Mouse (Mus musculus): ENCODE measurements around the gene Hnrnpk.
"Not testable (repeated sequence)": the region's sequence is repeated elsewhere in the genome, so short reads cannot be mapped to it uniquely, and the experiment has no call there.

Gene Hnrnpk

DNA sequence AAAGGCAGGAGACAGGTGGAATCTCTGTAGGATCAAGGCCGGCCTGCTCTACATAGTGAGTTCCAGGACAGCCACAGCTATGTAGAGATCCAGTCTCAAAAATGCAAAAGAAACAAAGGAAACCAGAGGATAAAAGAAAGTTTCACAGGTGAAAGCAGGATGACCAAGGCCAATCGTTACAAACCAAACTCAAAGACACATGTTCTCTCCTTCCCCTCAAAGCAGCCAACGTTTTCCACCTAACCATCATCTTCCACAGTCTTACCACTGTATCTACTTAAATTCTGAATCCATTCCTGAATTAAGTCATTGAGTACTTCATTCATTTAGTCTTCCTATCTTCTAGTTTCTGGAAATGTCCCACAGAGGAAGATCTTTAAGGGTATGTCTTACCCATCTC lies 14.8 kb downstream of the Hnrnpk start:
- DNase-seq (ENCODE audit: low spot score in 2 of 2), result no peak

DNA sequence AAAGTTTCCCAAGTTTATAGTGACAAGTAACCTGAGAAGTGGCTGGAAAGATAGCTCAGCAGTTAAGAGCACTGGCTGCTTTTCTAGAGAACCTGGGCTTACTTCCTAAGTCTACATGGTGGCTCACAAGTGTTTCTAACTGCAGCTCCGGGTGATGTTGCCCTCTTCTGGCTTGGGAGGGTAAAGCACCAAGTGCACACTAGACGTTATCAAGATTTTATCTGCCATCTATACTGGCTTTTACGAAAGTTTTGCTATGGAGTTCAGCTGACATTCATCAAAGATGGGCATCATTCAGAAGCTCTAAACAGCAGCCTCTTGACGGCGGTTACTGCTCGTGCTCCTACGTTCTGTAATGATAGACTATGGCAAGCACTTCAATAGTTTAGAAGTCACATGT lies 15.2 kb downstream of the Hnrnpk start:
- DNase-seq (ENCODE audit: low spot score in 2 of 2), result peak; percentile 49 to 64

DNA sequence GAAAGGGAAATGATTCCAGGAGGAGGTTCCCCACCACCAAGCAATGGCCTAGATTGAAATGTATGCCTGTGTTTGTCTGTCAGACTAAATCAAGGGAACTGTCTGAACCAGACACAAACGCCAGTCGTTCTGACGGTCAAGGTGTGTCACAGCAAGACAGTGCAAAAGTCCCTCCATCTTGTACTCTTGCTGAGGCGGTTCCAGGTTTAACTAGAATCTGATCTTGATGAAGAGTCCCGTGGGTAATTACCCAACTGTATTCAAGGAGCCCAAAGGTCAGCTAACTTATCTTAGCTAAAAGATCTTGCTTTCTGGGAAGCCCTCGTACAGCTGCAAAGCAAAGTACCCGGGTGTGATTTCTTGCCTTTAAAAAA lies 17.6 kb downstream of the Hnrnpk start:
- DNase-seq (ENCODE audit: low spot score in 2 of 2), result no peak

DNA sequence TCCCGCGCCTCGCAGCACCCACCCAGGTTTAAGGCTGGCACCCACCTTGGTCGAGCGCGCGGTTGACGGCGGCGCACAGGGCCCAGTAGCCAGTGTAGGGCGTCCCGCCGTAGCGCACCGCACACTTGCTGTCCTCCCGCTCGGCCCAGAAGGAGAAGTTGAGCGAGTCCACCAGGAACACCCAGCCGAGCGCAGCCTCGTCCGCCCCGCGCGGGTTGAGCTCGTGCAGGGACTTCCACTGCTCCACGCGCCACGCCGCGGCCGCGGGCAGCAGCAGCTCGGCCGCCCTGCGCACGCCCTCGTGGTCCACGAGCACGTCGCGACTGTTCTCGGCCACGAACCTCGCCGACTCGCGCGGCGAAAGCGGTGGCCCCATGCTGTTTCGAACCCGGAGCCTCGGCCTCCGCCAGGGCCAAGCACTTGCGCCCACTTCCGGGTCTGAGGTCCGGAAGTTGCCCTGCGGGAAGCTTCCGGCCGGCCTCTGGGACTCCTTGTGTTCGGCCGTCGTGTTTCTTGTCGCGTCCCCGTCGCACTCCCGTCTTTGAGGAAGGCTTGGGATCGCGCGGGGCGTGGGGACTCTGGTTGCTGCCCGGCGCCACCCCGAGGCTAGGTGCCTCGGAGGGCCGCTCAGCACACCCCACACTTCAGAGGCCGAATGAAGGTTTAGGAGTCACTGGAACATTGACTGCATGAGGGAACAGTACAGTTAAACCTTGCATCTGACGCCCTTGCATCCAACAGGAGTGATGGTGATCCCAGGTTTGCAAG lies 18.2 kb downstream of the Hnrnpk start, which contains the start of gene 2210016F16Rik:
2210016F16Rik (minus strand) TSS at position 447 of the 768 bp plus-strand sequence.
- peak; percentile 29 to 49 for DNase-seq (ENCODE audit: low spot score in 2 of 2)

DNA sequence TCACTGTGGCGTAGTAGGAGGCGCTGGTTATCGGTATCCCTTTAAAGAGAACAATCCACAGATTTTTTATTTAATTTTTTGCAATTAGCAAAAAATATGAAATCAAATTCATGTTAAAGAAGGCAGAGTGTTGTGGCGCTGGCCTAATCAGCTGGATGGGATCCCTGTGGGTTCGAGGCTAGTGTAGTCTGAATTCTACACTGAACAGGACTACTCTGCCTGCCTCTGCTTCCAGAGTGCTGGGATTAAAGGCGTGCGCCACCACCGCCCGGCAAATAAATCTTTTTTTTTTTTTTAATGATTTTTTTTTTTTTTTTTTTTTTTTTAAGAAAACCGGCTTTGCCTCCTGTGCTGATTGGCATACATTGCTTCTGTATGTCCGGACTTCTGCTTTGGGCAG lies 18.8 kb downstream of the Hnrnpk start:
- no peak for DNase-seq (ENCODE audit: low spot score in 2 of 2)

DNA sequence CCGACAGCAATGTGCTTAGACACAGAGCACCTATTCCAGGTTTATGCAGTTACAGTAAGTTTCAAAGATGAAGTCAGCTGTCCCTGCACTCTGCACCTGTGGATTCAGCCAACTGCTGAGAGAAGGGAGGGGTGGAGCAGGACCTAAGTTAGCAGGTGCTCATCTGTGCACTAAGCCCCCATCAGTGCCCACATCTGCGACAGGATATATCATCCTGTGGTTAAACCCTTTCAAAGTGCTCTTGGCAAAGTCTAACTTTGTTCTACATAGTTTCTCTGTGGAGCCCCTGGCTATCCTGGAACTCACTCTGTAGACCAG lies 30.0 kb downstream of the Hnrnpk start:
- DNase-seq (ENCODE audit: low spot score in 2 of 2), result no peak

DNA sequence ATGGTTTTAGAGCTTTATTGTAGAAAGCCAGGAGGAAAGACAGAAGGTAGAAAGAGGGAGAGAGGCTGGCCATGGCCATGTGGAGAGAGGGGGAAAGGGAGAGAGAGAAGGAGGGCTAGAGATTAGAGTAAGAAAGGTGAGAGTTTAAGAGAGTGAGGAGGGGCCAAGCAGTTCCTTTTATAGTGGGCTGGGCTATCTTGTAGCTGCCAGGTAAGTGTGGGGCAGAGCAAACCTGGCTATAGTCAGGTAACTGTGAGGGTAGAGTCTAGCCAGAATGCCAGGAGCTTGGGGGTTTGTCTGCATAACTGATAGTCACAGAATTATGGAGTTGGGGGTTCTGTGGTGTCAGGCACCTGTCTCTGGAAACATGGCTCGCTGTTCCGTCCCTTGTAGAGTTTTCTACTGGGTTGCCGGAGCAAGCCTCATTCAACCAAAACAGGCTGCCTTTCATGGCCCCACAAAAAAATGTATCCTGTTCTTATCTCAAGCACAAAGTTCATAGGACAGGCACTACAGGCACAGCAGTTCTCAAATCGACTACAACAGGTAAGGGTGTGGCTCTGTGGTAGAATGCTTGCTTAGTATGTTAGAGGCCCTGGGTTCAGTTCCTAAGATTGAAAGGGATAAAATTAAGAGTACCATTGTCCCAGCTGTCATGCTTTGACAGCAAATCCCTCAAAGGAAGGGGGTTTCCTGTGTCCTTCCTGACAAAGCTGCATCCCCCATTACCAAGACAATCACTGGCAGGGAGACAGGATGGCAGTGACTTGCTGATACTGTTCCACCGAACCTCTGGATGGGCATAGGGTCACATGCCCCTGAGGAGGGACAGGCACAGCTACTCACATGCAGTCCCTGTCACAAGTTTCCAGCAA lies 30.6 kb downstream of the Hnrnpk start:
- DNase-seq (ENCODE audit: low spot score in 2 of 2), result no peak

DNA sequence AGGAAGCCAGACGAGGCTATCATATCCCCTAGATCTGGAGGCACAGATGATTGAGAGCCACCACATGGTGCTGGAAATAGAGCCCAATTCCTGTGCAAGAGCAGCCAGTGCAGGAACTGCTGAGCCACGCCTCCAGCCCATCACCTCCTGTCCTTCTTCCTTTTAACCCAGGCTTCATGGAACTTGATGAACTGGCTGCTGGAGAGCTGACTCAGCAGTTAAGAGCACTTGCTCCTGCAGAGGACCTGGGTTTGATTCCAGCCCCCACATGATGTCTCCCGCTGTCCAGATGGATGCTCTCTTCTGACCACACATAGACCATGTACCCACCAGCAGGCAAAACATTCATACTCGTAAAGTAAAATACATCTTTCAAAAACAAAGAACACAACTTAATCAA lies 34.3 kb downstream of the Hnrnpk start:
- no peak for DNase-seq (ENCODE audit: low spot score in 2 of 2)

DNA sequence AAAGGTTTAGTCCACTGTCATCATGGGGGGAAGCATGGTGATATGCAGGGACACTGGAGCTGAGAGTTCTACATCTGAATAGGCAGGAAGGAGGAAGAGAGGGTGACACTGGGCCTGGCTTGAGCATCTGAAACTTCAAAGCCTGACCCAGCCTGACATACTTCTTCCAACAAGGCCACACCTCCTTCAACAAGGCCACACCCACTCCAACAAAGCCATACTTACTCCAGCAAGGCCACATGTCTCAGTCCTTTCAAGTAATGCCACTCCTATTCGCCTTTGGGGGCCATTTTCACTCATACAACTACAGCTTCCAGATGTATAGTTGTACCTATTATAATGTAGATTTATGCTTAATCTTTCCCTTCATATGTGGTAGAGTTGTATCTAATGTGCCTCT lies 35.5 kb downstream of the Hnrnpk start:
- no peak for DNase-seq (ENCODE audit: low spot score in 2 of 2)

DNA sequence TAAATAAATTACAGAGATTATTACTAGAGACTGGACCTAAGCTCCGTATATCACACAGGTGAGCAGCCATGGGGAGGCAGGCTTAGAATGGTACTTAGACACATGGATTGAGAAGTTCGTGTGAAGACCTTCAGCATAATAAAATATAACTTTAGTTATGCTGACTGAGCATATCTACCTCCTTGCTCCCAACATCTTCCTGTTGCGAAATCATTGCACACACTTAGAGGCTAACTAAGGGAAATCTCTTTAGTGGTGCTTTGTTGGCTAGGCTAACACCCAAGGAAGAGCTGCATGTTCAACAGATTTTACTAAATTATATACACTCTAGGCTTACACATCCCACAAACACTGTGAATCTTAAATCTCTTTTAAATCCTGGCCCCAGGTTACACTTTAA lies 36.8 kb downstream of the Hnrnpk start:
- no peak for DNase-seq (ENCODE audit: low spot score in 2 of 2)

DNA sequence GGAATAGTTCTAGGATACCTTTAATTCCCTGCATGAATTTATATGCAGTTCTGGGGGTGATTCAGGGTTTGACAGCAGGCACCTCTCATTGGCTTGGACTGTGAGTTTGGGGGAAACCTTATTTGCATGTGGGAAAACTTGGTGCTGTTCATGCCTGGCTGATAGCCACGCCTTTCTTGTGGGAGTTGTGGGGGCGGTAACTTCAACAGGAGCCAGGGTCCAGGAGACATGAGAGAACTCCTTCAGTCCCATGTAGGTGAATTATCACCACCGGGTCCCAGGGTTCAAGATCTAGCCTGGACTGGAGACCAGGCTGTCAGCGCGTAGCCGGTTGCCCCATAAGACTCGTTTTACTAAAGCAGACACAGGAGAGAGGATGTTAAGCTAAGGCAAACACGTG lies 38.0 kb downstream of the Hnrnpk start:
- not testable (repeated sequence) for DNase-seq (ENCODE audit: low spot score in 2 of 2)

DNA sequence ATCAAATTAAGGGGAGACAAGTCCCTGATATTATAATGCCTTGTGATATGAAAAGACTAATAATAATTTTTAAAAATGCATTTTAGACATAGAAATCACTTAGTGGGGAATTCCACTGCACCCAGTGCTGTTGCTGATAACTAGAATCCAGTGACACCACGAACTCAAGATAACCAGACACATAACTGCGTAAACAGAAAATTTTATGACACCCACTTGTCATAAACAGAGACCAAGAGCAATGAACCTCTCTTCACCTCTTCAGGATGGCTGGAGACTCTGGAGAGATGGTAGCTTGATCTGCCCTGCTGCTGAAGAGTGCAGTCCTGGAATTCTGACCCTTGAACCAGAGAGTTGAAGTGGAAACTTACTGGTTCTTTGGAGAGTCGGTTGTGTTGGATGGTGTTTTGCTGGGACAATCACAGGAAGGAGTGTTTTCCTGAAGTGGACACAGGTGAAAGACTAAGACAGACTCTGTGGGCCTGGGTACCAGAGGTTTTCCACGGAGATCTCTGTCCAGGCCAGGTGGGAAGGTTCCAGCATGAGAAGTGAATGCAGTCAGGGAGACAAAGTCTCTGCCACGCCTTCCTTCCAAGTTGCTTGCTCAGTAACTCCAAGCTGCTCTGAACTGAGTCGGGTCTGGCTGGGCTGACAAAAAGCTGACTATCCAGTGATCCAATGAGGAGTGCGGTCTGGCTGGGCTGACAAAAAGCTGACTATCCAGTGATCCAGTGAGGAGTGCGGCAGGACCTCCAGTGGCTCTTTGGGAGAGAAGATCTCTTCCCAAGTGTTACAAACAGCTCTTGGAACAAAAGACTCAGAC lies 38.6 kb downstream of the Hnrnpk start:
- no peak for DNase-seq (ENCODE audit: low spot score in 2 of 2)

DNA sequence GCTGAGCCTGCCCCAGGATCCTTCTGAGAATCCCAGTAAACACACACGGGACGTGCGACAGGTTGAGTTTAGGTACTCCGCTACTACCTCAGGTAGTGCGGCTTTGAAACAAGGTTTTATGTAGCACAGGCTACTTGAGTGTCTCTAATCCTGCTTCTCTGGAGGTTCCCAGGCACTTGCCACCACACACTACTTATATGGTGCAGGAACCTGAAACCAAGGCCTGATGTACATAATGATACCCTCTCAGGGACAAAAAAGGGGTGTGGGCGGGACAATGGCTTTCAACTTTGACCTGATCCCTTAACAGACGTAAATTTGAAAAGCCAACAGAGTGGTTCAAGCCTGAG lies 43.9 kb downstream of the Hnrnpk start:
- no peak for DNase-seq (ENCODE audit: low spot score in 2 of 2)

DNA sequence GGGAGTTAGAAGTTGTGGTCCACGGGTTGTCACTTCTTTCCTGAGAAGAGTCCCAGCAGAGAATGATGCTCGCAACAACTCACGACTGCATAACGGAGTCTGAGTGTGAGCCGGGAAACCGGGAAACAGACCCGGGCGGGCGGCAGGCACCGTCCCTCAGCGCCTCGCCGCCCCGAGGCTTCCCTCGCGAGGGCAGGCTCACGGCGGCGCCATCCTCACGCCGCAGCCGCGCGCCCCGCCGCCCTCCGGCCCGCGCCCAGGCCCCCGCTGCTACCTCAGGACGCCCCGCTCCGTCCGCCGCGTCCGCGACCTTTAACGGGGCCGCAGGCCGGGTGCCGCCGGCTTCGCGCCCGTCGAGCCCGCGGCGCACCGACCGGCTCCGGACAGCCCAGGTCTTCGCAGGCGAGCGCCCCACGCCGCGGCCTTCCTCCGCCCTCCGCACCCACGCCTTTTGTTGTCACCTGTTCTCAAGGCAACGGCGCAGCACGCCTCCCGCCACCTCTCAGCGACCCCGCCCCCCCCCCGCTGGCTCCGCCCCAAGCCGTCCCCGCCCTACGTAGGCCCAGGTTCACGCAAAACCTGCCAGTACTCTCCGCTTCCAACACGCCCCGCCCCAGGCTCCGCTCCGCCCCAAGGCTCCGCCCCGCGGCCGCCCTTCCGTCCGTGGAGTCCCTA lies 44.4 kb downstream of the Hnrnpk start, which contains the start of gene Kif27:
Kif27 (minus strand) TSS at position 494 of the 675 bp plus-strand sequence.
- peak; percentile 78 to 80 for DNase-seq (ENCODE audit: low spot score in 2 of 2)

DNA sequence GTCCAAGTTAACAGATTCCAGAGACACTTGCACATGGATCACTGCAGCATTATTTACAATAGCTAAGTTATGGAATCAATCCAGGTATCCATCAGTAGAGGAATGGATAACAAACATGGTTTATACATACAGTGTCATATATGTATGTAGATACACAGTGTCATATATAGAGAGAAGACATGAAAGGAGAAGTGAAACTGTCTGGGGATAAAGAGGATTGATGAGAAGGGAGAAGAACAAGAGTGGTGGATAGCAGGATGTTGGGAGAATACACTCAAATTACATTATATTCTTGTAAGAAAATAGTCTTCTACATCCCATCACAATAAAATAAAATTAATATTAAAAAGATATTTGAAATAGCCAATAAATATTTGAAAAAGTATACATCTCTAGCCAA lies 50.1 kb downstream of the Hnrnpk start:
- DNase-seq (ENCODE audit: low spot score in 2 of 2), result no peak

DNA sequence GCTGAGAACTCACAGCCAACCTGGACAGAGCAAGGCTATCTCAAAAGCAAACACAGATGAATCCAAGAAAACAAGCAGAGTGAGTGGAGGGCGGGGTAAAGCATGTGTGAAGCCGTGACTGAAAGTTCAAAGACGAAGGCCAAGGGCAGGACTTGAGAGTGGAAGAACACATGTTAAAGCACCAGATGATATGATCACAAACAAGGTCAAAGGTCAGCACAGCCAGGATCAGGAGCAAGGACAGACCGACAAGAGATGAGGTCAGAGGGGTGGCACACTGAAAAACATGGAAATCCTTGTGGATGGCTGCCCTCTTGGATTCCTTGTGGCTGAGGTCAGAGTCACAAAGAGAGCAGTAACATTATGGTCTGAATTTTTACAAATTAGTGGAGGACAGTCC lies 52.5 kb downstream of the Hnrnpk start:
- DNase-seq (ENCODE audit: low spot score in 2 of 2), result no peak

DNA sequence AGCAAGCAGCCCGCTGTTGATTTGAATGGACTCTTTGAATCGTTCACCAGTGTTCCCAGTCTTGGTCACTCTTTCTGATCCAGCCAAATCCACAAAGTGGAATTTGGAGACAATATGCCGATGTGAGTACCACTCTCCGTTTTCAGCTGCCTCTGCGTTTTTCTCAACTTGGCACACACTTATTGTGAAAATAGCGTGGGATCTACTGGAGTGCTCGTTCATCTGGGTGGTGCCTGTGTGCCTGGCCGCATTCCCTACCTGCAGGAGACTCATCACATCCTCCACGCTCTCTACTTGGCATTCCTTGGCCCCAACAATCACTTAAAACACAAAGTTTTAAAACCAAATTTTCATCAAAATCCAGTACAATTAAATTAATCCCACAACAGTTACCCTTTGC lies 58.6 kb downstream of the Hnrnpk start:
- DNase-seq (ENCODE audit: low spot score in 2 of 2), result no peak
